Mouse (Mus musculus) hindbrain, embryonic 15.5 days (tissue): ENCODE measurements at regions not wholly inside any gene's neighbourhood (a gene's known extent, or its start where the extent isn't known, plus 50 kb on each side); places are given as distances from the start of the nearest gene placed in this dataset.
"Not testable (repeated sequence)": the region's sequence is repeated elsewhere in the genome, so short reads cannot be mapped to it uniquely, and the experiment has no call there.

Experiments used
- ATAC-seq: fragments of 200-750 bp; cut with Nextera tagmentation; 2 replicates; pipeline ENCODE4 v1.8.0; 2017; ENCODE audit warnings: low read depth, moderate number of reproducible peaks, moderate TSS enrichment; ENCODE audit not compliant: low FRiP score
- H3K27ac ChIP-seq: fragments of 300-500 bp; sonication (generic); replicated peaks from 2 replicates; pipeline ENCODE4 v1.5.1; 2015; ENCODE audit warnings: mild to moderate bottlenecking, inconsistent platforms
- H3K27me3 ChIP-seq: fragments of 300-500 bp; sonication (generic); 2 replicates; pipeline ENCODE4 v1.6.1; 2015; ENCODE audit warnings: control low read depth, inconsistent platforms
- H3K36me3 ChIP-seq: fragments of 300-500 bp; sonication (generic); 2 replicates; pipeline ENCODE4 v1.6.1; 2015; ENCODE audit warnings: control low read depth, inconsistent platforms
- H3K4me1 ChIP-seq: fragments of 300-500 bp; sonication (generic); replicated peaks from 2 replicates; pipeline ENCODE4 v1.6.1; 2015; ENCODE audit warnings: control low read depth, inconsistent platforms
- H3K4me2 ChIP-seq: fragments of 300-500 bp; sonication (generic); 2 replicates; pipeline ENCODE4 v1.6.1; 2015; ENCODE audit warnings: moderate library complexity, mild to moderate bottlenecking, inconsistent platforms
- H3K4me3 ChIP-seq: fragments of 300-500 bp; sonication (generic); 2 replicates; pipeline ENCODE4 v1.5.1; 2015; ENCODE audit warnings: mild to moderate bottlenecking, inconsistent platforms
- H3K9ac ChIP-seq: fragments of 300-500 bp; sonication (generic); 2 replicates; pipeline ENCODE4 v1.6.1; 2015; ENCODE audit warnings: inconsistent platforms
- H3K9me3 ChIP-seq: fragments of 300-500 bp; sonication (generic); 2 replicates; pipeline ENCODE4 v1.6.1; 2016; ENCODE audit warnings: control low read depth, inconsistent platforms
- WGBS: fragments of 180-500 bp; shearing (Covaris S2); methylation state at CpG from one replicate; pipeline ENCODE4 v1.1.7; 2015; 5-methylcytosine and 5-hydroxymethylcytosine counted together

DNA sequence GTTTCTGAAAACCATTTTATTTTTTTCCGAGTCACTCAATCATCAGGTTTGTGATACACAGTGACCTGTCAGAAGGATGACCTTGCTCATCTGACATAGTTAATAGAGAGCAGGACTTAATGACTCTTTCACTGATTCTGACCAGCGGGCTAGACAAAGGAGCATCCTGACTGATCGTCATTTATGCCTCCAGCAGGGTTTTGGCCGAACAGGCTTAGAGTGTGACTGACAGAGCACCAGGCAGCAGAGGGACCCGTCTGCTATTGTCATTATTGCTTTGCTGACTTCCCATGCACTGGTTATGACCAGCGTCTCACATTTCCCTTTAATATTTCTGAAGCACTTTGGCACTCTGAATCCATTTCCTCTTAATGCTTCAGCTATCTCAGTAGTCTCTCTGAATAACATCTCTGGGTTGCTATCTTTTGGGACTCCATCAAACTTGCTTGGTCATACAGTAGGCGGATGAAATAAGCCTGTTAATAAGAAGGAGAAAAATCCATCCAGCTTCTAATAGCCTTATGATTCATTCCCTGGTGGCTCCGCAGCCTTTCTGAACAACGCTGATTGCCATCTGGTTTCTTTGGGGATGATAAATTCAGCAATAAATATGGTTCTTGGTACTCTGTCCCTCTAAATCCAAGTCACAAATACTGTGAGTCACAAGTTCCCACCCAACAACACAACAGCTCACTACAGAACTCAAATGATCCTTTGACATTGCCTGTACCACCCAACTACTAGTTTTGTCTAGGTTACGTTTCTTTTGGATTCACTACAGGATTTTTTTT is 820.8 kb upstream of the Sox9 start:
- Histone ChIP-seq H3K27me3 (no peaks in the 10 kb centered on the region), H3K9me3 (no peaks in the 10 kb centered on the region), H3K9ac (no peak overlapping the region), H3K4me3 (no peak overlapping the region), H3K27ac (0 out of 2 replicates have a peak overlapping the region, but pooled peaks have one; percentile 16), H3K4me2 (no peak overlapping the region), H3K36me3 (no peaks in the 10 kb centered on the region), H3K4me1 (peaks cover 6% of the 10 kb centered on the region; the same call in 1 of the 2 replicates)
- no peak for ATAC-seq
- 35% methylated on average over 10 of the region's 10 CpGs for WGBS

DNA sequence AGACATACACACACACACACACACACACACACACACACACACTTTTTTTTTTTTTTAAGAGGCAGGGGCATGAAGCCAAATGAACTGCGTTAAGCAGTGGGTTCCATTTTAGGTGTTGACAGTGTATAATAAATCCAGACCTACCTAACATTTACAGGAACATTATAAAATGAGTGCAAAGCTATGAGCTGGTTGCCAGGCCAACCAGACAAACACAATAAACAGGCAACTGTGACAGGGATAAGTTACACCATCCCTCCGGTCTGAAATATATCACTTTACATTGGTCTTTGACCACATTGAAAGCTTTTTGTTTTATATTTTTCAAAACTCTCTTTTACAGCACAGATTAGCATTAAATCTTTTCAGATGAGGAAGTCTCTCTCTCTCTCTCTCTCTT is 820.2 kb upstream of the Sox9 start:
- H3K36me3 ChIP-seq, result no peaks in the 10 kb centered on the region
- no peak for ATAC-seq
- H3K27me3 ChIP-seq, result no peaks in the 10 kb centered on the region
- no peak overlapping the region for H3K4me2 ChIP-seq
- peaks cover 9% of the 10 kb centered on the region; the same call in 1 of the 2 replicates for H3K4me1 ChIP-seq
- H3K27ac ChIP-seq, result no peak overlapping the region
- no peak overlapping the region for H3K4me3 ChIP-seq
- no peaks in the 10 kb centered on the region for H3K9me3 ChIP-seq
- no peak overlapping the region for H3K9ac ChIP-seq
- WGBS, result 42% methylated on average over 2 of the region's 2 CpGs

GRCm38 (mm10) chr11:111964066-111964465 is 818.0 kb upstream of the Sox9 start:
- H3K36me3 ChIP-seq, result no peaks in the 10 kb centered on the region
- no peaks in the 10 kb centered on the region for H3K27me3 ChIP-seq
- H3K4me2 ChIP-seq, result no peak overlapping the region
- WGBS, result 59% methylated on average over 6 of the region's 6 CpGs
- H3K9me3 ChIP-seq, result no peaks in the 10 kb centered on the region
- no peak overlapping the region for H3K4me3 ChIP-seq
- no peak overlapping the region for H3K9ac ChIP-seq
- peaks cover 9% of the 10 kb centered on the region; the same call in 1 of the 2 replicates for H3K4me1 ChIP-seq
- H3K27ac ChIP-seq, result no peak overlapping the region
- no peak for ATAC-seq

- 69% methylated on average over 3 of the region's 3 CpGs for whole genome bisulfite sequencing
- Histone ChIP-seq H3K4me2 (no peak overlapping the region), H3K27ac (no peak overlapping the region), H3K4me3 (no peak overlapping the region), H3K36me3 (no peaks in the 10 kb centered on the region), H3K9me3 (no peaks in the 10 kb centered on the region), H3K9ac (no peak overlapping the region), H3K4me1 (peaks cover 3% of the 10 kb centered on the region; the same call in 1 of the 2 replicates), H3K27me3 (no peaks in the 10 kb centered on the region)
- no peak; the same call in 1 of the 2 replicates for ATAC-seq
These were observed 815.6 kb upstream of the Sox9 start for GRCm38 (mm10) chr11:111966401-111966800.

- H3K4me1 ChIP-seq, result 0 out of 2 replicates have a peak, but pooled peaks cover 2% of the 10 kb centered on the region
- no peak overlapping the region for H3K4me2 ChIP-seq
- H3K27me3 ChIP-seq, result no peaks in the 10 kb centered on the region
- no peak overlapping the region for H3K9ac ChIP-seq
- no peak overlapping the region for H3K4me3 ChIP-seq
- WGBS, result 84% methylated on average over 4 of the region's 4 CpGs
- no peak for ATAC-seq
- no peaks in the 10 kb centered on the region for H3K36me3 ChIP-seq
- no peaks in the 10 kb centered on the region for H3K9me3 ChIP-seq
- H3K27ac ChIP-seq, result no peak overlapping the region
These were observed 811.0 kb upstream of the Sox9 start for GRCm38 (mm10) chr11:111971001-111971400.

- no peaks in the 10 kb centered on the region for H3K9me3 ChIP-seq
- no peaks in the 10 kb centered on the region for H3K27me3 ChIP-seq
- no peaks in the 10 kb centered on the region for H3K4me1 ChIP-seq
- 94% methylated on average over 4 of the region's 4 CpGs for WGBS
- H3K4me3 ChIP-seq, result no peak overlapping the region
- no peak overlapping the region for H3K27ac ChIP-seq
- no peaks in the 10 kb centered on the region for H3K36me3 ChIP-seq
- H3K9ac ChIP-seq, result no peak overlapping the region
- ATAC-seq, result no peak
- H3K4me2 ChIP-seq, result no peak overlapping the region
These were observed 803.4 kb upstream of the Sox9 start for GRCm38 (mm10) chr11:111978667-111979066.

DNA sequence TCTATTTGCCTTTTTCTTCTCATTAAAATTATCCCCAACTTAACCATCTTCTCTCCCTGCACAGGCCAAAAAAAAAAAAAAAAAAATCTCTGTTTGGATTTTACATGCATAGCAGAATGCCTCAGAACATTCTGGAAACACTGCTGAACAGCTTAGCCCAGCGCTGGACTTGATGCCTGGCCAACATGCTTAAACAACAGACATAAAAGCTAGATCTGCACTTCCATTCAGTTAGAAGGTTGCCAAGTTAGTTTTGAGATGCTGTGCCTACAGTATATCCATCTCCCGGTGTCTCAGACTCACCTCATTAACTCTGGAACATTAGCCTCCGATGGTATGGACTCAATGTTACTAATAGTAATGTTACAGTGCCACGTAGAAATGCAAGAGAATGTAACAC is 785.6 kb upstream of the Sox9 start:
- Histone ChIP-seq H3K27ac (no peak overlapping the region), H3K27me3 (no peaks in the 10 kb centered on the region), H3K4me1 (no peaks in the 10 kb centered on the region), H3K4me3 (no peak overlapping the region), H3K9ac (no peak overlapping the region), H3K4me2 (no peak overlapping the region), H3K36me3 (no peaks in the 10 kb centered on the region), H3K9me3 (no peaks in the 10 kb centered on the region)
- WGBS, result 68% methylated on average over 4 of the region's 4 CpGs
- no peak for ATAC-seq

DNA sequence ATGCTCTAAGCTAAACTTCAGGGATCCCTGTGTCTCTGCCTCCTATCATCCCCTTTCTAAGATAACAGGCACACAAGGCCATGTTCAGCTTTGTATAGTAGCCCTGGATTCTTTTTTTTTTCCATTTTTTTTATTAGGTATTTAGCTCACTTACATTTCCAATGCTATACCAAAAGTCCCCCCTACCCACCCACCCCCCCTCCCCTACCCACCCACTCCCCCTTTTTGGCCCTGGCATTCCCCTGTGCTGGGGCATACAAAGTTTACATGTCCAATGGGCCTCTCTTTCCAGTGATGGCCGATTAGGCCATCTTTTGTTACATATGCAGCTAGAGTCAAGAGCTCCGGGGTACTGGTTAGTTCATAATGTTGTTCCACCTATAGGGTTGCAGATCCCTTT is 771.2 kb upstream of the Sox9 start:
- not testable (repeated sequence) for H3K4me2 ChIP-seq, H3K4me1 ChIP-seq, H3K27ac ChIP-seq, H3K27me3 ChIP-seq, H3K9me3 ChIP-seq, ATAC-seq, H3K4me3 ChIP-seq, H3K9ac ChIP-seq, H3K36me3 ChIP-seq
- WGBS, result 91% methylated on average over 1 of the region's 2 CpGs

- no peak for ATAC-seq
- Histone ChIP-seq H3K9ac (no peak overlapping the region), H3K27ac (no peak overlapping the region), H3K4me1 (no peaks in the 10 kb centered on the region), H3K4me2 (no peak overlapping the region), H3K4me3 (no peak overlapping the region), H3K9me3 (no peaks in the 10 kb centered on the region), H3K27me3 (no peaks in the 10 kb centered on the region), H3K36me3 (no peaks in the 10 kb centered on the region)
- 87% methylated on average over 3 of the region's 3 CpGs for WGBS
These were observed 764.1 kb upstream of the Sox9 start for GRCm38 (mm10) chr11:112017906-112018305.

DNA sequence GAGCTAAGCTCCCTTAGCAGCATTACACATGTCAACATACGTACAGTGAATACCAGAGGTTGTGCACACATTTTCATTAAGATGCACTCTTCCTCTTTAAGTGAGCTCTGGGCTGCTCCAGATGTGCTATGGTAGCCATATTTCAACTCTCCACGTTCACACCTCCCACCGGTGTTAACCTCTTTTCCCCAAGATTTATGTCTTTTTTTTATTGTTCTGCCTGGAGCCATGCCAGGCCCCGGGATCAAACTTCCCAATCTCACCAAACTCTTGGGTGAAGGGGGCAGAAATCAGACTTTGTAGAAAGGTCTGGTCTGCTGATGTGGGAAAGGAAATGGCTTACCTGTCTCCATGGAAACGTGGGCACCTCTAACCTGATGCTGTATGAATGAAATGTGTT is 754.0 kb upstream of the Sox9 start:
- 86% methylated on average over 5 of the region's 5 CpGs for WGBS

GRCm38 (mm10) chr11:112038741-112039140 is 743.3 kb upstream of the Sox9 start:
- no peak overlapping the region for H3K27ac ChIP-seq
- 95% methylated on average over 11 of the region's 11 CpGs for WGBS
- ATAC-seq, result no peak
- no peak overlapping the region for H3K4me2 ChIP-seq
- no peak overlapping the region for H3K4me3 ChIP-seq
- no peaks in the 10 kb centered on the region for H3K36me3 ChIP-seq
- H3K9me3 ChIP-seq, result no peaks in the 10 kb centered on the region
- no peak overlapping the region for H3K9ac ChIP-seq
- no peaks in the 10 kb centered on the region for H3K4me1 ChIP-seq
- H3K27me3 ChIP-seq, result no peaks in the 10 kb centered on the region

More for the DNA sequence above, 754.0 kb upstream of the Sox9 start:
- H3K9me3 ChIP-seq, result no peaks in the 10 kb centered on the region
- H3K4me3 ChIP-seq, result no peak overlapping the region
- H3K36me3 ChIP-seq, result no peaks in the 10 kb centered on the region
- H3K4me1 ChIP-seq, result no peaks in the 10 kb centered on the region
- no peaks in the 10 kb centered on the region for H3K27me3 ChIP-seq
- no peak overlapping the region for H3K9ac ChIP-seq
- H3K4me2 ChIP-seq, result no peak overlapping the region
- no peak for ATAC-seq
- no peak overlapping the region for H3K27ac ChIP-seq

DNA sequence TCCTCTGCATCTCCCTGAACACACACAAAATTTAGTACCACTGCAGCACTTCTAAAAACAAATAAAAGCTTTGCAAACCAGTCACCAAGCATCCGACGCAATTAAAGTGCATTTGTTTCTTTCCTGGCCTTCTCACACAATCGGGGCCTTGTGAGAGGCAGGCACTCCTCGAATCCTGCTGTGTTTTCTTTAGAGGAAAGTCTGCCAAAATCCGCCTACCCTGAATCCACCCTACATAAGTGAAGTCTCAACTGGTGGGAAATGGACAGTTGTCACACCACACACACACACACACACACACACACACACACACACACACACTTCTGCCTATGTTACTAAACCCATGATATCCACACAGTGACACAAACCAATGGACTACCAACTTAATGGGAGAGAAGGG is 737.6 kb upstream of the Sox9 start:
- H3K9me3 ChIP-seq, result no peaks in the 10 kb centered on the region
- H3K4me3 ChIP-seq, result no peak overlapping the region
- 30% methylated on average over 5 of the region's 5 CpGs for WGBS
- ATAC-seq, result no peak
- H3K4me1 ChIP-seq, result no peaks in the 10 kb centered on the region
- H3K27me3 ChIP-seq, result no peaks in the 10 kb centered on the region
- H3K4me2 ChIP-seq, result no peak overlapping the region
- no peaks in the 10 kb centered on the region for H3K36me3 ChIP-seq
- no peak overlapping the region for H3K27ac ChIP-seq
- H3K9ac ChIP-seq, result no peak overlapping the region

- no peak for ATAC-seq
- Histone ChIP-seq H3K4me2 (no peak overlapping the region), H3K9me3 (no peaks in the 10 kb centered on the region), H3K4me3 (no peak overlapping the region), H3K27ac (no peak overlapping the region), H3K9ac (no peak overlapping the region), H3K27me3 (no peaks in the 10 kb centered on the region), H3K4me1 (no peaks in the 10 kb centered on the region), H3K36me3 (no peaks in the 10 kb centered on the region)
- WGBS, result 95% methylated on average over 2 of the region's 2 CpGs
These were observed 736.7 kb upstream of the Sox9 start for GRCm38 (mm10) chr11:112045353-112045752.
